Mouse (Mus musculus) right cerebral cortex, postnatal 25 days (tissue): ENCODE results near the gene Ect2l.
"Not testable (repeated sequence)": the region's sequence is repeated elsewhere in the genome, so short reads cannot be mapped to it uniquely, and the experiment has no call there.

Source experiments
- DNase-seq: peaks from one replicate; pipeline ENCODE4 v3.0.0; 2022

The Ect2l gene

DNA sequence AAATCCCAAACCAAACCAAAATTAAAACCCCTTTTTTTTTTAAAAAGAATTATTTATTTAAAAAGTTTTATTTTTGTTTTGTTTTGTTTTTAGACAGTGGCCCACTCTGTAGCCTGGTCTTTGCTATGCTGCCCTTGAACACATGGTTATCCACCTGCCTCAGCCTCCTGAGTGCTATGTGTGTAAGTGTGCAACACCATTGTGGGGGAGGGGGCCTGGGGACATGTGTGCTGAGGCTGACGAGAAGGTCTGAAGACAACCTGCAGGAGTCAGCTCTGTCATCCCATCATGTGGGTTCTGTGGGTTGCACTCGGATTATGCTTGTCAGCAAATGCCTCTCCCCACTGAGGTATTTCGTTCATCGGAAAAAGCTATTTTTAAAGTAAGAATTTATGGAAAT is 21.2 kb downstream of the Ect2l start:
- DNase-seq: no peak

DNA sequence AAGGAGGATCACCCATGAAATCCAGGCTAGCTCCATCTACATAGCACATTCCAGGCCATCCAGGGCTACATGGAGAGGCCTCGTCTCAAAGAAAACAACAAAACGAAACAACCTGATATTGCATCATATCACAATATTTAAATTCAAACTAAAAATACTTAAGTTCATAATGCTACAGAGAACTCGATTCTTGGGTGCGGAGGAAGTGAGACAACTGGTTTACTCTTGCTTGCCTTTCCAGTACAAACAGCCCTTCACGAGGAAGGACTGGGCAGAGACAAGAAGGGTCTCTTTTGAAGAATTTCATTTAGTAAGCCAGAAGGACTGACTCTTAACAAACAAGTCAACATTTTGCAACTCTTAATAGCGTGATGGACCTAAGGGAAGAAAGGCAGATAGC is 22.1 kb downstream of the Ect2l start:
- no peak for DNase-seq

DNA sequence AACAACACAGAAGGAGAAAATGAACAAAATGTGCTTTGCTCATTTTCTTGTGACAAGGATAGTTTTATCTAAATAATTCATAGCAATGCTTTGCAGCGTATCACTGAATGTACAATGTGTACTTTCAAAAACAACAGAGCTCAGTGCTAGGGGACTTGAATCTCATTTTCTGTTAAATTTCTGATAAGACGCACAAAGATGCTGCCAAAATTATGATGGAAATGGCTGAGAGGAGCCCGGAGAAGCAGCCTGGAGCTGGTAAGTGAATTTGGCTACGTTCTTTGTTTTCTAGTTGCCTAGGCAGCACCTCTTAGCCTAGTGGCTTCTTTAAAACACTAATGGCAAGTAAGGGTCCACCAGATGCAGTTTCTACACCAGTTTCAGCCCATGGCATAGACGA is 28.4 kb downstream of the Ect2l start:
- no peak for DNase-seq

DNA sequence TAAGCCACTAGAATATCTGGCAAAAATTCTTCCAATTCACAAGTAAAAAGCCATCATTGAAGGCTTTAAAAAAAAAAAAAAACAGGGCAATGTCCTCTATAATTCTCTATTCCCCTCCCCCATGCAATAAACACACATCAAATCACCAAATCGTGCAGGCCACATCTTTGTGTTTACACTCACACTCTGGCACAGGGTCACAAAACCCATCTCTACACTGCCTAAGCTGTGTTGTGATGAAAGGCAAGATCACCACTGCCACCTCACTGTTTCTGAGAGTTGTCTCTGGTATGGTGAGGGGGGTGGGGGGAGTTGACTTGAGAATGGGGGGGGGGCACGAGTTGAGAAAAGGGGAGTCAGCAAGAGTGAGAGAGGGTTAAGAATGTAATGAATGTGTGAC is 33.4 kb downstream of the Ect2l start:
- DNase-seq: no peak

DNA sequence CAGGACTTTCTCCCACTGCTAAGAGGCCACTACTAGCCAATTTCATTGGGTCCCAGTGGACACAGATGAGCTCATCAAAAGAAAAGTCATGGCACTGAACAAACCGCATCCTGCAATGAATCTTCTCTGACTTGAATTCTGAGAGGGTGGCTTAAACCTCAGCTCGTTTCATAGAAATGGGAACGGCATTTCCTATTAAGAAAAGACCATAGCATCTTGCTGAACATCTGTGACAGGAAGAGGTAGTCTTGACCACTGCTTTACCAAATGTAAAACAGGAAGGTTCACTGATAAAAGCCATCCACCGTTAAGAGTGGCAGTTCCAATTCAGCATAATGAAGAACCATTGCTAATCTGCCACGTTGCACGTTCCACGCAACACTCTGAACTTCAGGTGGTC is 34.0 kb downstream of the Ect2l start:
- no peak for DNase-seq

DNA sequence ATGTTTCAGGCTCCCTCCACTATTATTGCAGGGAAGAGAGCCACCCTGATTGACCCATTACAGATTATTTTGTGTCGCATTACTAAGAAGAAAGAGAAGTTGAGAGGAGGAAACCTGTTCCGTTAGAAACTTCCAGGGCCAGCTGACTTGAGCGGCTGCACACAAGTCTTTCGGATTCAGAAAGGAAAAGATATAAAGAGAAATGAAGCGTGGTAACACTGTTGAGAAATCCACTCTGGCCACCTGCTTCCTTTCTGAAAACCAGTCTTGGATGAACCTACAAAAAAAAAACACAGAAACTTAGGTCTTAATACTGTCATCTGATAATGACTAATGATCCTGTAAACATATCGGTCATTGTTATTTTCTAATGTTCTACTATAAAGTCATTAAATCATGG is 35.6 kb downstream of the Ect2l start:
- DNase-seq: no peak

DNA sequence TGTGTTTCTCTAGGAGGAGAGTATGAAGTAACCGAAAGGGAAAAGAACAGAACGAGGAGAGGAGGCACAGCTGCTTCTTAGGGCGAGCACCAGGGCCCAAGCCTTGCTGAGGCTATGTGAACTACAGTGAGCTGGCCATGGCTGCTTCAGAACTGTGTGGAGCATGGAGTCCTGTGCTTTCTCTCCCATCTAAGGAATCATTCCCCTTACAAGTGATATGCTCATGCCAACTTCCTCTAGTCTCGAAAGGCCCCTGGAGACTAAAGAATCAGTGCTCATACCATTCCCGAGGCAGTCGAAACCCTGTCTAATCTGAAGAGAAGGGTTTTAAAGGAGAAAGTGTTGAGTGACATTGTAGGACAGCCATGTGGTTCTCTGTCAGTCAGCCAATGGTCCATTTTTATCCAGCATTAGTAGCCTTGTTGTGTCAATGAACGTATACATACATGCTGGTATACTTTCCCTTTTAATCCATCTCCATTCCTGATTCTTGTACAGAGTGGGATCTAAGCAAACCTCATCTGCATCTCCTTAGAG is 48.2 kb downstream of the Ect2l start:
- no peak for DNase-seq

DNA sequence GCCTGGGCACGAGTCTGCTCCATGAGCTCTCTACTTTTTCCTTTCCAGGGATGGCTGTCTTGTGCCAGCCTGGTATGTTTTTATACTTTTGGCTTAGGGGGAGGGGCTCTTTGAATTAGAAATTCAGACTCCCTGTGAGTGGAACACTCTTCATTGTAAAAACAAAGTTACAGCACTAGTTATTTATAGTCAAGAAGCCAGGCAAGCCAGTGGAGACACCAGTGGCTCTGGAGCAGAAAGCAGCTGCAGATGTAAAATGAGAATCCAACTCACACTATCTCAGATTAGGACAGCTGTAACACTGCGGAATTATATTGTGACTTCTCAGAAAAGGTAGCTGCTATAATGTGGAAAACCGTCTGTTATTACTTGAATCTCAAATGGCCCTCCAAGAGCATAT is 63.5 kb downstream of the Ect2l start:
- DNase-seq: no peak

DNA sequence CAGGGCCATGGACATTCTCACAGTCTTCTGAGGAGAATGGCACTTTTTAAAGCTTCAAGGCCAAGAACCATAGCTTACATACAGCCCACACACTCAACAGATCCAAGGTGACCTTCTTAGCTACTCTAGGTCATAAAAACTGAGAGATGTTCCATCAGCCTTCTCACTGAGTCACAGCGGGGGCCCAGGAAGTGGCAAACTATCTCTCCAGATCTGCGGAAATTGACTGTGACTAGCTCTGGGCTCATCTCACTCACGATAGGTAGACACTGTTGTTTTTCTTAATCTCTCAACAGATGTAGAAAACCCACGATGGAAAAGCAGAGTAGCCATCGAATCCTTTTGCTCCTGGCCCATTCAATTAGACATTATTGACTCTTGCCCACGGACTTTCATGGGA is 68.5 kb downstream of the Ect2l start:
- no peak for DNase-seq

DNA sequence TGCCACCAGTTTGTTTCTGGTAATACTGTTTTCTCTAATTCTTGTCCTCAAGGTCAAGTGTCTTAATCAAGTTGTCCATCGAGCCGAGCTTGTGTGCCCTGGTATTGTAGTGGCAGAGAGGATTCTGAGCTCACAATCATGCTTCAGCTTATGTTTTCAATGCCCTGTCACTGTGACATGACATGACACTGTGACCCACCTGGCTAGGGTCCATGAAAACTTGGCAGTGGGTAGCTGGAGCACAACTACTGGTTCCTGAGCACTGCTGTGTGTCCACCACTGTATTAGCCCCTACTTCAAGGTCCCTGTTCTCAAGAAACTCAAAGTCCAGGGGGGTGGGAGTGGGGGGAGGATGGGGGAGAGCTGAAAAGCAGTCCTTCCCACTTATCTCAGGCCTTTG is 69.3 kb downstream of the Ect2l start:
- no peak for DNase-seq

DNA sequence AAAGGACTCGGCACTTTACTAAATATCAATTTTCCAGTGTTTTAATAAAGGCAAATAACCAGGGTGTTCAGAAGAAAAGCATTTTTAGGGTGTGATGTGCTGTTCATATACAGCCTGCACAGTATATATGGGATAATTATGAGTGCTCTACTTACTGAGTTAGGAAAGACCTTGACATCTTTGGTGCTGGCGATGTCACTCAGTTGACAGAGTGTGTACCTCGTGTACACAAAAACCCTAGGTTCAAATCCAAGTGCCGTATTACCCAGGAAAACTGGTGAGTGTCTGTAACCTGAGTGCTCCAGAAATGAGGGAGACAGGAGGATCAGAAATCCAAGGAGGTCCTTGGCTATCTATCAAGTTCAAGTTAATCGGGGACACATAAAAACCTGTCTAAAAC is 71.1 kb downstream of the Ect2l start:
- no peak for DNase-seq

DNA sequence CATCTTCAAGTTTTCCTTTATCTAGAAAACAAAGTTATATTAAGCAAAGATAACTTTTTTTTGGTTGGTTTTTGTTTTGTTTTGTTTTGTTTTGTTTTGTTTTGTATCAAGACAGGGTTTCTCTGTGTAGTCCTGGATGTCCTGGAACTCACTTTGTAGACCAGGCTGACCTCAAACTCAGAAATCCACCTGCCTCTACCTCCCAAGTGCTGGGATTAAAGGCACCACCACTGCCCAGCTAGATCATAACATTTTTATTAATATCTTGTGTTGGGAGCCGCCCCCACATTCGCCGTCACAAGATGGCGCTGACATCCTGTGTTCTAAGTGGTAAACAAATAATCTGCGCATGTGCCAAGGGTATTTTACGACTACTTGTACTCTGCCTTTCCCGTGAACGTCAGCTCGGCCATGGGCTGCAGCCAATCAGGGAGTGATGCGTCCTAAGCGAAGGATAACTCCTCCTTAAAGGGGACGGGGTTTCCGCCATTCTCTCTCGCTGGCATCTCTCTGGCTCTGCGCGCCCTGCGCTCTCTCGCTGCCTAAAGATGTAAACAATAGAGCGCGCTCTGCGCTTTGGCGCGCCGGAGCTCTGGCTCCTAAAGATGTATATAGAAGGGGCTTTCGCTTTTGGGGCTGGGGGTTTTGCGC is 71.7 kb downstream of the Ect2l start:
- DNase-seq: not testable (repeated sequence)

DNA sequence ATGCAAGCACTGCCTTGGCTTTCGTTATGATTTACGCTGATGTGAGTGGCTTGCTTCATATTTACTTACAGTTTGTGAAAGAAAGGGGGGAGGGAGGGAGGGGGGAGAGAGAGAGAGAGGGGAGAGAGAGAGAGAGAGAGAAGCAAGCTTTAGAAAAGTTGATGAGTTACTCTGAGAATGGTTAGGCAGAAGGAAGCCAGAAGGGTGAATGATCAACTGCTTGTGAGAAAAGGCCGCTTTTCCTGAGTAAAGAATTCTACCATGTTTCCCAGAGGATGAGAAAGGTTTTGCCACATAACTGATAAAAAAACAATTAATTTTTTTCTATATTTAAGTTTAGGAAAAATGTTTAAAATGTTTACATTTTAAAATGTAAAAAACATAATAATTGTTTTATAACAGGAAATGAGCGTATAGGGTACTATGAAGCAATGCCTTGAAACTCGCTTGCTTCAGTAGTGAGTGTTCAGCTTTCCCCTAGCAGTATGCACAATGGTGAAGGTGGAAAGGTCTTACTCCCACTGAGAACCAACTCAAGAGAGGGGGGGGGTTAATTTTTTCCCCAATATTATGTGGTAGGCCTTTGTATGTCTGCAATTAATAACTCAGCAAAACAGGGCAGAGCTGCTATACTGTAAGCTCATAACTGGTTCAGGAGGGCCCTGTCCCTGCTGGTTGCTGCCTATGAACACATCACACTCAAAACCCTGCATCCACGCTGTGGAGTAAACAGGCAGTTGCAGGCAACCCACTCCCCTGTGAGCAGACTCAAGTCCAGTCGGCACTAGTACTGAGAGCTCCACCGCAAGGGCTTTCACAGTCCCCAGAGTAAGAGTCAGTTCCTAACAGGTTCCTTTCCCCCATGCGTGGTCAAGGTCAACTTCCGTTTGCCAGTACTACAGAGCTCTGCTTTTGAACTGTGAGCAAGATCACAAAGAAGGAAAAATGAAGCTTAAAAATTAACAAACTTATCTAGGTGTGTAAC is 78.7 kb downstream of the Ect2l start:
- no peak for DNase-seq

DNA sequence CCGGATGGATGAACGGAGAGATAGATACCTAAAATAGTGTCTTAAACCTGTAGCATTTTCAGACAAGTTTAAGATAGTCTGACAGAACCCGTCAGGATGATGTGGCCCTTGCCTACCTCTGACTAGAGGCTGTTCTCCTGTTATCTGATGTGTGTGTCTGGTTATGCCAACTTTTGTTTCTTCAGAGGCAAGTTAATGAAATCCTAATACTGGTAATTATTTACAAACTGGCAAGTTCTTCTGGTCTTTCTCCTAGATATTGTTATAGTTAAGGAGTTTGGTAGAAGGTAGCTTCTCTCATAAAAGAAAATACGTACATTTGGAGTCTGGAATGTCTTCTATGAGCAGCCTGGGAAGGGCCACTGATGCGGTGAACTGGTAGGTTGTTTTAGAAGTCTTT is 80.4 kb downstream of the Ect2l start:
- no peak for DNase-seq

DNA sequence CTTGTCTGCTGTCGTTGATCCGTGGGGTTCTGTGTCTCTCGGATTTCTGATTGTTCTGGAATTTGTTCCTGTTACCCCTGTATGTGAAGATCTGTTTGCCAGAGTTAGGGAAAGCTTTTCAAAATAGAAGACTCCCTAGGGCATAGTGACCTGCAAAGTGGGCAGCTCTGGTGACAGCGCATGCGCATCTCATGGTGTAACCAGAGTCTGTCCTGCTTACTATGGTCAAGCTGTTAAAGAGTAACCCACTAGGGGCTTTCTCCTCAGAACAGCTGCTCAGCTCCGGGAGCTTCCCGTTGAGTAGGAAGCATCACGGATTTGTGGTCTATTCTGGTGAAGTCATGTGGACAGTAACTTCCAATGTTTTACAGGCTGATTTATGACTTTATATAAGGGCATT is 92.4 kb downstream of the Ect2l start:
- DNase-seq: no peak

DNA sequence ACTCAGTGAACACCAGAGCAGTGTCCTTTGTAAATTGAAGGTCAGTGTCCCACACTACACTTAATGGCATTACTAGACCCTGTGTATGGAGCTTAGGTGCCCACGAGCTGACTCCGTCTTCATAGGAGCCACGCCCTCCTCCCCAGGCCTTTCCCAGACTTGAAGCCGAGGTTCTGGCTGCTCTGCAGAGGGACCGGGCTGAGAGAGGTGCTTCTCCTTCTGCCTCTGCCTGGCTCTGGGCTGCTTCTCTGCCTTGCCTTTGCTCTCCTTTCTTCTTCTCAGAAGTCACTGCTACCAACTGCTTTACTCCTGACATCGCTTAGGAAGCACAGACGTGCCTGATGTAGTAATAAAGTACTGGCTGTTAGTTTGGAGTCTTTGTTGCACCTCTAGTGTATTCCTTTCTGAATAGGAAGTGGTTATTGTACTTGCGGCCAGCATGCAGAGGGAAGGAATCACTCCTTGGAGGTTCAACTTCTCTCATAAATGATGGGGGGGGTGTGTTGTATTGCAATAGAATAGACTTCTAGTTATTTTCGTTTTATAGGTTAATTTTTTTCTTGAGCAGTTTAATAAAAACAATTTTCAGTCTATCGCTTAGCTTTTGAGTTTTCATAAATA is 97.1 kb downstream of the Ect2l start:
- no peak for DNase-seq

DNA sequence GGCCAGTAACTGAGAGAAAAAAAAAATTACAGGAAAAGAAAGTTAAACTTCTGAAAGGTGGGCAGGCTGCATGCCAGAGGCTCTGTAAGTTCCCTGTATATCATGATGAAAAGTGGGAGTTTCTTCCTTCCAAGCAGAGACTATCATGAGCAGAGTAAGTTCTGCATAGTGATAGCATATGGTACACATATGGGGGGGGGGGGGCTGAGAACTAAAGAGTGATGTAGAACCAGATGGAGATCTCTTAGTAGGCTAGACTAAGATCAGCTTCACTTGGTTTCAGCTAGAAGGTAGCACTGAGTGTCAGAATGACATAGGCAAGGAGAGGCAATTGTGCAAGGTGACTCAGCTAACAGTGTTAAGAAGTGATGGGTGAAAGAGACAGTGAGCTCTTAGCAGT is 99.8 kb downstream of the Ect2l start:
- no peak for DNase-seq

DNA sequence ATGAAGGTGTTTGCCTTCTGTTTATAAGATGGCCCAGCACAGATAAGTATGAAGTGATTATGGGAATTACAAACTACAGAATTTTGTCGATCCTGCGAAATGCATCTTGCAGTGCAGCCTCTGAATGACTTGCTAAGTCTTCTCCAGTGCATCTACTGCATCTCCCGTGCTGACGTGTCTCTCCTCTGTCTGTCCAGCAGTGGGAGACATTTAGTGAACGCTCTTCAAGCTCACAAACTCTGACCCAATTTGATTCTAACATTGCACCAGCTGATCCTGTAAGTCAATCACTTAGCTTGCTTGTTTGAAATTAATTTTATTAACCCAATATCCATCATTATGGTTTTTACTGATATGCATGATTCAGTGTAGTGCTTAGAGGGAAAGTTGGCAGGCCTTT is 103.2 kb downstream of the Ect2l start:
- DNase-seq: no peak

DNA sequence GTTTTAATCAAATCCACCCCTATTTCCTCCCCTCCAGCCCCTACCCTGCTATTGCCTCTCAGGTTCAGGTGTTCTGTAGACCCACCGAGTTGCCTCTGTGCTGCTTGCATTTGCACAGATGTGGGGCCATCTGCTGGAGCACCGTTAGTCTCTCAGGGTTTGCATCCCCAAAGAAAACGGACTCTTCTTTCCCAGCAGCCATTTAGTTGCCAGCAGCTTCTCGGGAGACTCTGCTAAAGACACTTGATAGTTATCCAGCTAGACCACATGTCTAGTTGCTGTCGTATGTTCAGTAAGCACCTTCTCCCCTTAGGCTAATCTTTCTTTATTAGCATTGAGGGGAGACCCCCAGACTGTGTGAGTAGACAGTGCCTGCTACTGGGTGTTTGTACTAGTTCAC is 108.5 kb downstream of the Ect2l start:
- no peak for DNase-seq

DNA sequence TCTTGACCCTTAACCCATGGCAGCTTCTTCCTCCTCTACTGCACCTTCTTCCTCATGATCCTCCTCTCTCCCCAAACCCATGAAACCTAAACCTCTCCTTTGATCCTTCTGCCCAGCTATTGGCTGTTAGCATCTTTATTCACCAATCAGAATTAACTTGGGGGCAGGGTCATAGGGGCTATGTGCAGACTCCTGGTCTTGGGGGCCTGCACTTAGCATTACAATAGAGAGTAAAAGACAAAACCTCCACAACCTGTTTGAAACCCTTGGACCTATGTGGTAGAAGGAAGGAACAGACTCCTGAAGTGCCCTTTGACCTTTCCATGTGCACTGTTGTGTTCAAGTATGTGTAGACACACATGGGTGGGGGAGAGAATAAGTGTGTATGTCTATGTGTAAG is 120.0 kb downstream of the Ect2l start:
- DNase-seq: no peak

DNA sequence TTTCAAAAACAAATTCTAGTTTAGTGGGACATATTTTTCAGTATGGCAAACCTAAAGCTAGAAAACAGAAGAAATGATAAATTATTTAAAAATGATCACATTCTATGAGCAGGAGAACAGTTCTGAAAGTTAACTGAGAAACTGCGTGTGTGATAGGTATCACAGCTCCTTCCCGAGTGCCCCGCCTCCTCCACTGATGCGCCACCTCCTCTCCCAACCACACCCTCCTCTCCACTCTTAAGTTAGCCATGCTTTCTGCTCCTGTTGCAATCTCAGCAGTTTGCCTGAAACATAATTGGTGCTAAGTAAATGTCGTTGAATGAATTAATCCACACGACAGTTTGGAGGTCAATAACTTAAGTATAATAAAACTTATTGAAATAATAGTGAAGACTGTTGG is 127.9 kb downstream of the Ect2l start:
- no peak for DNase-seq

DNA sequence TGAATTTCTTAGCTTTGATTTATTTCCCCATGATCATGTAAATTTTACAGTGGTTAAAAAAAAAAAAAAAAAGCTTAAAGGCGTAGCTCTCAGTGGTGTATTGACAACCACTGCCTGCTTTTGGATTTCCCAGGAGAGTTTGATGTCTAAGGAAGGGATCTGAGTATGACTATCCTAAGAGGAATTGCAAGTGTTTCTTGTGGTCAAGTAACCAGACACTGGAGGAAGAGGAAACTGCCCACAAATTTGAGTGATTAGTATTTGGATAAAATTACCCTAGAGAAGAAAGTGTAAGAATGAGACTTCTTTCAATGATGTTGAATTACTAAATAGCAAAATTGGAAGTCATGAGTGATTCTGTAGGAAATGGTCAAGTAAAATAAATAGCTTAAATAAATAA is 129.2 kb downstream of the Ect2l start:
- DNase-seq: no peak
